Mouse (Mus musculus): ENCODE data around the gene Etfrf1. TPM values are rescaled to one million over a fixed set of nuclear protein-coding genes. Genes with fewer than 3 reads are reported as not detected.

The Etfrf1 gene
- polyA plus RNA-seq, 1 experiment from 2014 or later = 42.3 TPM

DNA sequence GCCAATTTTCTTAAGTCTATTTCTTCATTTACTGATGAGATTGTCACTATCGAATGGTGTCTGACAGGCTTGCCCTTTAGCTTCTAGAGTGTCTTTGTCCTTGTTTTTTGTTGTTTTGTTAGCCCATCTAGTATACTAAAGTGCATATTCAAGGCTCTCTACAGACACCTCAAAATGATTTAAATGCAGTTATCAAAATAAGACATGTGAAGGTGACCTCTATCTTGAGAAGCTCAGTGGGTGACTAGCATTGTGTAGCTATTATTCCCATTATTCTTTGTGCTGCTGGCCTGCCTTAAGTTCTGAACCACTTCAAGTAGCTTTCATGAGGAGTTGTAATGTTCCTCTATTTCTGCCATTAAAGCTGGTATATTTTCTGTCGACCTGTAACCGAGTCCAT lies 4.9 kb downstream of the Etfrf1 start:
- H3K27ac ChIP-seq (ENCODE audit: low read depth) = no peak overlapping the region
- no peak overlapping the region for H3K4me3 ChIP-seq (ENCODE audit: low read depth, low read length)
- no peaks in the 10 kb centered on the region for H3K9me3 ChIP-seq (ENCODE audit: low read length)
- no peaks in the 10 kb centered on the region for H3K27me3 ChIP-seq (ENCODE audit: insufficient read depth, low read length)
- ATAC-seq (no peak), DNase-seq (no peak)
- H3K4me1 ChIP-seq (ENCODE audit: insufficient read depth) = peaks cover 8% of the 10 kb centered on the region; the same call in 1 of the 2 replicates
- TF ChIP-seq CTCF (IDR thresholded peaks at IDR 0.05; ENCODE audit: low read depth) (no peak), EP300 (IDR thresholded peaks at IDR 0.05; ENCODE audit: low read depth) (no peak)
- H3K36me3 ChIP-seq (replicated peaks; ENCODE audit: insufficient read depth, low read length) = peaks cover 15% of the 10 kb centered on the region
- WGBS (ENCODE audit: insufficient replicate concordance) = 85% methylated on average over 3 of the region's 3 CpGs
- no peak overlapping the region for H3K4me2 ChIP-seq (ENCODE audit: low read depth, low read length)
- H3K9ac ChIP-seq (replicated peaks) = no peak overlapping the region

DNA sequence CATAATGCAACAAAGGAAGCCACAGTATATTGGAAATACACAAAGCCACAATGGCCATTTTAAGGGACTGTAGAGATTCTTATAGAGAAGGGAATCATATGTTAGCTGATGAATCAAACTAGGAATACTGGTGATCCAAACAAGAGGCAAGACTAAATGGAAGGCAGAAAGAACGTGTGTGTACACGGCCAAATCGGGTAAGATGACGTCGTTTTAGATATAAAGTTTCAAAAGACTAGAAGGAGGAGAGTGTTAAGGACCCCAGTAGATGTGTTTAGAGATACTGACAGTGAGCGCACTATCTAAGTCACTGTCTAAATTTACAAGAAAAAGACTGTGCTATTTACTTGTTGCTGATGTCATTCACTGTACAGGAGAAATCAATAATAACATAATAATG lies 13.3 kb downstream of the Etfrf1 start:
- DNase-seq = no peak
- Histone ChIP-seq H3K9me3 (ENCODE audit: low read length) (no peaks in the 10 kb centered on the region), H3K4me3 (ENCODE audit: low read depth, low read length) (no peak overlapping the region), H3K27me3 (ENCODE audit: insufficient read depth, low read length) (no peaks in the 10 kb centered on the region), H3K4me2 (ENCODE audit: low read depth, low read length) (no peak overlapping the region), H3K27ac (ENCODE audit: low read depth) (no peak overlapping the region), H3K4me1 (ENCODE audit: insufficient read depth) (no peaks in the 10 kb centered on the region), H3K36me3 (replicated peaks; ENCODE audit: insufficient read depth, low read length) (peaks cover 40% of the 10 kb centered on the region), H3K9ac (replicated peaks) (no peak overlapping the region)
- WGBS (ENCODE audit: insufficient replicate concordance) = 91% methylated on average over 6 of the region's 6 CpGs
- no peak for ATAC-seq
- TF ChIP-seq CTCF (IDR thresholded peaks at IDR 0.05; ENCODE audit: low read depth) (no peak), EP300 (IDR thresholded peaks at IDR 0.05; ENCODE audit: low read depth) (no peak)

DNA sequence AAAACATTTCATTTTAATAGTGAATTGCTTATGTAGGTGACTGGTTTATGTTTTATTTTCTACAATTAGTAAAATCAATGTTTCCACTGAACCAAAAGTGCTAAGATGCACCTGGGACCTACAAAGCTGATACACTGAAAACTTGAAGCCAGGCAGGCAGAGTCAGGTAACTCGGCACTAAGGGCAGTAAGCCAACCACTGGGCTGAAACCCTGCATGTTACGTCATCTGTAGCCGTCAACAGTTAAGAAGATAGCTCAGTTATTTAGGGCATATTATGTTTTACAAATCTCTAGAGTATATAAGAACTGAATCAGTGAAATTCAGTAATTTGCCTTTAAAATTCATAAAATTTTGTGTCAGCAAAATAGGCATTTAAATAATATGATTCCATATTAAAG lies 15.4 kb downstream of the Etfrf1 start:
- 67% methylated on average over 3 of the region's 3 CpGs for WGBS (ENCODE audit: insufficient replicate concordance)
- Histone ChIP-seq H3K9ac (replicated peaks) (no peak overlapping the region), H3K4me1 (ENCODE audit: insufficient read depth) (no peaks in the 10 kb centered on the region), H3K4me2 (ENCODE audit: low read depth, low read length) (no peak overlapping the region), H3K9me3 (ENCODE audit: low read length) (no peaks in the 10 kb centered on the region), H3K27ac (ENCODE audit: low read depth) (no peak overlapping the region), H3K4me3 (ENCODE audit: low read depth, low read length) (no peak overlapping the region), H3K27me3 (ENCODE audit: insufficient read depth, low read length) (no peaks in the 10 kb centered on the region), H3K36me3 (replicated peaks; ENCODE audit: insufficient read depth, low read length) (peaks cover 44% of the 10 kb centered on the region)
- ATAC-seq (no peak), DNase-seq (no peak)
- no peak for TF ChIP-seq EP300 (IDR thresholded peaks at IDR 0.05; ENCODE audit: low read depth)
- TF ChIP-seq CTCF (IDR thresholded peaks at IDR 0.05; ENCODE audit: low read depth) = no peak

DNA sequence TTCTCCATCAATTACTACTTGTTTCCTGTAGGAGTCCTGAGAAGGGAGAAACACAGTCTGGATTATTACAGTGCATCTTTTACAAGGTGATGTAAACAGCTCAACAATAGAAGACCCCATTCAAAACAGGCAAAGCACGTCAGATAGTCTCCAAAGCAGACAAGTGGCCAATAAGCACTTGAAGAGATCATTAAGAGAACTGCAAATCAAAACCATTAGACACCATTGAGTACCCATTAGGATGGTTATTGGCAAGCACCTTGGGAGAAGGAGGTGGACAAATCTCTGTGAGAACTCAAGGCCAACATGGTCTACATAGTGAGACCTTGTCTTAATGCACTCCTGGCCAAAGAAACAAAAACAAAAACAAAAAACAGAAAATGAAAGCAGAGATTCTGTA lies 23.5 kb downstream of the Etfrf1 start:
- H3K4me1 ChIP-seq (ENCODE audit: insufficient read depth) = no peaks in the 10 kb centered on the region
- no peak overlapping the region for H3K9ac ChIP-seq (replicated peaks)
- H3K27me3 ChIP-seq (ENCODE audit: insufficient read depth, low read length) = no peaks in the 10 kb centered on the region
- H3K27ac ChIP-seq (ENCODE audit: low read depth) = no peak overlapping the region
- no peaks in the 10 kb centered on the region for H3K9me3 ChIP-seq (ENCODE audit: low read length)
- TF ChIP-seq CTCF (IDR thresholded peaks at IDR 0.05; ENCODE audit: low read depth) (no peak), EP300 (IDR thresholded peaks at IDR 0.05; ENCODE audit: low read depth) (no peak)
- peaks cover 43% of the 10 kb centered on the region for H3K36me3 ChIP-seq (replicated peaks; ENCODE audit: insufficient read depth, low read length)
- WGBS (ENCODE audit: insufficient replicate concordance) = 83% methylated on average over 1 of the region's 1 CpGs
- DNase-seq = no peak
- H3K4me2 ChIP-seq (ENCODE audit: low read depth, low read length) = no peak overlapping the region
- ATAC-seq = no peak
- H3K4me3 ChIP-seq (ENCODE audit: low read depth, low read length) = no peak overlapping the region

DNA sequence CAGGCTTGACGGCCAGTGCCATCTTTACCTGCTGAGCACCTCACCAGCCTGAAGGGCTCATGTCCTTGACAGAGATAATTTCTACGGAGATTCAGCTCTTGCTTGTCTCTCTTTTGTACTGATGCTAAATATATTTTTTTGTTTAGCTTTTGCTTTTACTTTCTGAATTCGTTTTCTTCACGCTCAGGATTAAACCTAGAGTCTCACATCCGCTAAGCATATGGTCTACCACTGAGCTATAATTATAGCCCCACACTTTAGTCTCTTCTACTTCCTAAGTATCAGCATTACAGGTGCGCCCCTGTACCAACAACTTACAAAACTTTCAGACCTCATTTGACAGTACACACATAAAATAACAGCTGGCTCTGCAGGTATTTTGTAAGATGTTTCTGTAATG lies 24.4 kb downstream of the Etfrf1 start:
- no peak overlapping the region for H3K9ac ChIP-seq (replicated peaks)
- DNase-seq (no peak), ATAC-seq (no peak)
- TF ChIP-seq EP300 (IDR thresholded peaks at IDR 0.05; ENCODE audit: low read depth) = no peak
- no peak for TF ChIP-seq CTCF (IDR thresholded peaks at IDR 0.05; ENCODE audit: low read depth)
- H3K4me2 ChIP-seq (ENCODE audit: low read depth, low read length) = no peak overlapping the region
- whole genome bisulfite sequencing (ENCODE audit: insufficient replicate concordance) = 88% methylated on average over 6 of the region's 6 CpGs
- no peak overlapping the region for H3K4me3 ChIP-seq (ENCODE audit: low read depth, low read length)
- no peaks in the 10 kb centered on the region for H3K27me3 ChIP-seq (ENCODE audit: insufficient read depth, low read length)
- peaks cover 47% of the 10 kb centered on the region for H3K36me3 ChIP-seq (replicated peaks; ENCODE audit: insufficient read depth, low read length)
- H3K27ac ChIP-seq (ENCODE audit: low read depth) = no peak overlapping the region
- H3K4me1 ChIP-seq (ENCODE audit: insufficient read depth) = no peaks in the 10 kb centered on the region
- no peaks in the 10 kb centered on the region for H3K9me3 ChIP-seq (ENCODE audit: low read length)

DNA sequence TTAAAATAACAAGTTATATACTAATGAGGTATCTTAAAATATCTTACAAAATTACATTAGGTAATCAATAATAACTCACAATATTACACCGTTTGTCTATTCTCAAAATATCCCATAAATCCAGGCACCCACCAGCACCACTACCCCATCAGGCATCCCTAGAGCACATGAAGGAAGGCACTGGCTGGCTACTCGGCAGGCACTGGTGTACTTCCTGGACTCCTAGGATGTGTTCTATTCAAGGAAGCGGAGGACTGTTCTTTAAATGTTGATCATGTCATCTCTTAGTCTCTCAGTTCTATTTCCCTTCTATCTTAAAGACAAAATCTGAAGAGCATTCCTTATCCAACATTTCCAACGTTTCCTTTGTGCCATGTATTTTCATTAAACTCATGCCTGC lies 26.2 kb downstream of the Etfrf1 start:
- Histone ChIP-seq H3K36me3 (replicated peaks; ENCODE audit: insufficient read depth, low read length) (peaks cover 47% of the 10 kb centered on the region), H3K4me2 (ENCODE audit: low read depth, low read length) (no peak overlapping the region), H3K4me1 (ENCODE audit: insufficient read depth) (no peaks in the 10 kb centered on the region), H3K9me3 (ENCODE audit: low read length) (no peaks in the 10 kb centered on the region), H3K9ac (replicated peaks) (no peak overlapping the region), H3K27me3 (ENCODE audit: insufficient read depth, low read length) (no peaks in the 10 kb centered on the region), H3K4me3 (ENCODE audit: low read depth, low read length) (no peak overlapping the region), H3K27ac (ENCODE audit: low read depth) (no peak overlapping the region)
- DNase-seq (no peak), ATAC-seq (no peak)
- WGBS (ENCODE audit: insufficient replicate concordance) = 76% methylated on average over 4 of the region's 4 CpGs
- TF ChIP-seq EP300 (IDR thresholded peaks at IDR 0.05; ENCODE audit: low read depth) (no peak), CTCF (IDR thresholded peaks at IDR 0.05; ENCODE audit: low read depth) (no peak)

DNA sequence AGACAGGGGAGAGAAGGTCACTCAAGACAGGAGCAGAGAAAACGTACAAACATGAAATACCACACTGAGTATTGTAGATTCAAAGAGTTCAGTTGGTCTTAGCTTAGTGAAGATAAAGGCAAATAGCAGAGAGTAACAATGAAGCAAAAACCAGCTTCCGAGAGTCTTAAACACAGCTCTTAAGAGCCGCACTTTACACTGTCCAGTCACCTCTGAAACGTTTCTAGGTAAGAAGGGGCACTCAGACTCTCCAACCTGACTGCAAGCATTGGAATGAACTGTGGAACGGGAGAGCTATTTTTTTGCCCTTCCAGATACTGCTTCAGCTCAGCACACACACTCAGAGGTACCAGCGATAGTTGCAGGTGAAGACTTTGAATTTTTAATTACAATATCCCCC lies 29.4 kb downstream of the Etfrf1 start:
- 77% methylated on average over 6 of the region's 6 CpGs for WGBS (ENCODE audit: insufficient replicate concordance)
- peaks cover 50% of the 10 kb centered on the region for H3K36me3 ChIP-seq (replicated peaks; ENCODE audit: insufficient read depth, low read length)
- DNase-seq = no peak

More for the DNA sequence above, 29.4 kb downstream of the Etfrf1 start:
- Histone ChIP-seq H3K4me1 (ENCODE audit: insufficient read depth) (no peaks in the 10 kb centered on the region), H3K9me3 (ENCODE audit: low read length) (no peaks in the 10 kb centered on the region), H3K9ac (replicated peaks) (no peak overlapping the region), H3K4me2 (ENCODE audit: low read depth, low read length) (no peak overlapping the region), H3K27ac (ENCODE audit: low read depth) (no peak overlapping the region), H3K4me3 (ENCODE audit: low read depth, low read length) (no peak overlapping the region), H3K27me3 (ENCODE audit: insufficient read depth, low read length) (no peaks in the 10 kb centered on the region)
- ATAC-seq = no peak
- TF ChIP-seq EP300 (IDR thresholded peaks at IDR 0.05; ENCODE audit: low read depth) = no peak
- TF ChIP-seq CTCF (IDR thresholded peaks at IDR 0.05; ENCODE audit: low read depth) = no peak
